Mouse (Mus musculus) erythroblast, embryonic 14.5 days (primary cell): Measurements from ENCODE around the gene Sctr.

Source experiments
- GATA1 ChIP-seq: IDR thresholded peaks from 2 replicates; pipeline ENCODE4 v1.6.1; 2012; ENCODE audit warnings: low read length, inconsistent platforms, mixed read lengths
- TAL1 ChIP-seq: IDR thresholded peaks from 3 replicates; pipeline ENCODE4 v1.6.1; 2012; ENCODE audit warnings: low read length, inconsistent platforms, mixed read lengths

- TF ChIP-seq TAL1 = no peak
- TF ChIP-seq GATA1 = no peak
Measured at GRCm38 (mm10) chr1:120098327-120098726, 91.6 kb downstream of the Sctr start.
